23 mouse cellular contexts compared by ENCODE assay signal in genomic region chr4:107991879-107992278, GRCm38 (mm10). TPM values are rescaled to one million over a fixed set of nuclear protein-coding genes. Genes with fewer than 3 reads are reported as not detected.
DNase-seq lines count a peak whose midpoint lies in the region; ATAC-seq and TF ChIP-seq lines count a peak whose summit lies in the region.
"Had no signal": no experiment of that assay in that cellular context is flagged by ENCODE, and none has a peak within 500 bp of the region (broad histone marks: within the 10 kb centered on the region; RNA-seq: fewer than 3 reads in every experiment).

No protein-coding gene starts in this region.

- H3K9ac ChIP-seq in intestine, embryonic 14.5 days (ENCODE audit: low read length) = no peak overlapping the region
- no peak overlapping the region for H3K9ac ChIP-seq in intestine, postnatal 0 days (ENCODE audit: low read depth, low read length)
- H3K9ac ChIP-seq in stomach, embryonic 14.5 days (replicated peaks; ENCODE audit: low read depth, low read length) = no peak overlapping the region
- H3K9ac ChIP-seq: embryonic facial prominence, embryonic 13.5 days; heart, embryonic 12.5 days; hindbrain, embryonic 15.5 days; limb, embryonic 13.5 days; liver, embryonic 14.5 days had no signal

- 0 out of 2 replicates have a peak, but pooled peaks have one; percentile 40 for ATAC-seq in intestine, embryonic 14.5 days (replicated peaks; ENCODE audit: low FRiP score, low TSS enrichment, low read depth)
- ATAC-seq in intestine, postnatal 0 days = no peak
- ATAC-seq in stomach, embryonic 14.5 days (ENCODE audit: insufficient number of reproducible peaks, insufficient read depth, low FRiP score, low read depth) = peak; percentile 38; the same call in 1 of the 2 replicates

- WGBS in intestine, embryonic 14.5 days = 18% methylated on average over 6 of the region's 6 CpGs
- 30% methylated on average over 6 of the region's 6 CpGs for WGBS in intestine, postnatal 0 days
- 13% methylated on average over 6 of the region's 6 CpGs for WGBS in stomach, embryonic 14.5 days

- no peak overlapping the region for H3K4me2 ChIP-seq in intestine, embryonic 14.5 days (ENCODE audit: low read length)
- H3K4me2 ChIP-seq in intestine, postnatal 0 days (replicated peaks; ENCODE audit: low read depth) = no peak overlapping the region
- H3K4me2 ChIP-seq in stomach, embryonic 14.5 days (replicated peaks; ENCODE audit: low read depth, low read length) = no peak overlapping the region
- H3K4me2 ChIP-seq: embryonic facial prominence, embryonic 13.5 days; heart, embryonic 12.5 days; hindbrain, embryonic 15.5 days; limb, embryonic 13.5 days had no signal

- H3K4me1 ChIP-seq in intestine, embryonic 14.5 days (replicated peaks; ENCODE audit: control insufficient read depth, insufficient read depth, low read length) = peaks cover 9% of the 10 kb centered on the region; the same call in 1 of the 2 replicates
- H3K4me1 ChIP-seq in intestine, postnatal 0 days (replicated peaks; ENCODE audit: control insufficient read depth, insufficient read depth, low read length) = no peaks in the 10 kb centered on the region
- H3K4me1 ChIP-seq in stomach, embryonic 14.5 days (ENCODE audit: control insufficient read depth, insufficient read depth, low read length) = peaks cover 3% of the 10 kb centered on the region; the same call in 1 of the 2 replicates
- H3K4me1 ChIP-seq: hindbrain, embryonic 15.5 days had no signal

- H3K27ac ChIP-seq in intestine, embryonic 14.5 days (ENCODE audit: low read depth) = no peak overlapping the region
- no peak overlapping the region for H3K27ac ChIP-seq in intestine, postnatal 0 days (ENCODE audit: low read depth, low read length)
- no peak overlapping the region for H3K27ac ChIP-seq in stomach, embryonic 14.5 days (ENCODE audit: low read length)
- H3K27ac ChIP-seq: embryonic facial prominence, embryonic 13.5 days; hindbrain, embryonic 15.5 days; limb, embryonic 13.5 days; liver, embryonic 14.5 days had no signal

- no peak for TF ChIP-seq CTCF in intestine, postnatal 0 days (IDR thresholded peaks at IDR 0.05; ENCODE audit: low read depth)

- no peaks in the 10 kb centered on the region for H3K27me3 ChIP-seq in intestine, embryonic 14.5 days (replicated peaks; ENCODE audit: control insufficient read depth, insufficient read depth, low read length)
- no peaks in the 10 kb centered on the region for H3K27me3 ChIP-seq in intestine, postnatal 0 days (replicated peaks; ENCODE audit: control insufficient read depth, insufficient read depth, low read length)
- no peaks in the 10 kb centered on the region for H3K27me3 ChIP-seq in stomach, embryonic 14.5 days (ENCODE audit: control insufficient read depth, insufficient read depth, low read length)
- H3K27me3 ChIP-seq: hindbrain, embryonic 15.5 days; limb, embryonic 13.5 days had no signal

- no peak for DNase-seq in intestine, embryonic 14.5 days (ENCODE audit: low spot score)
- DNase-seq in lung, postnatal 10 days = peak; percentile 22
- DNase-seq in lung, adult 18-20 months = no peak
- peak; percentile 49 for DNase-seq in adipocyte (ENCODE audit: low spot score)
- DNase-seq in natural killer cell, adult 2 months (ENCODE audit: low spot score in 2 of 2) = no peak
- no peak for DNase-seq in thymus, postnatal 14 days
- DNase-seq: adrenal gland, adult 8-10 months; B cell, adult 2 months; cerebellum, postnatal 10 days; heart, adult 11 months; heart, postnatal 36 days; kidney, adult 2 months; kidney, postnatal 10 days; layer of hippocampus, postnatal 36 days; thymus, postnatal 36 days had no signal

- H3K36me3 ChIP-seq in intestine, embryonic 14.5 days (ENCODE audit: control insufficient read depth, insufficient read depth, low read length) = no peaks in the 10 kb centered on the region
- H3K36me3 ChIP-seq in intestine, postnatal 0 days (ENCODE audit: control insufficient read depth, insufficient read depth) = no peaks in the 10 kb centered on the region
- no peaks in the 10 kb centered on the region for H3K36me3 ChIP-seq in stomach, embryonic 14.5 days (ENCODE audit: control insufficient read depth, insufficient read depth, low read length)
- H3K36me3 ChIP-seq: embryonic facial prominence, embryonic 13.5 days; heart, embryonic 12.5 days; hindbrain, embryonic 15.5 days; limb, embryonic 13.5 days had no signal

- H3K9me3 ChIP-seq in intestine, embryonic 14.5 days (ENCODE audit: control insufficient read depth, low read length) = no peaks in the 10 kb centered on the region
- no peaks in the 10 kb centered on the region for H3K9me3 ChIP-seq in intestine, postnatal 0 days (ENCODE audit: control insufficient read depth)
- H3K9me3 ChIP-seq in stomach, embryonic 14.5 days (ENCODE audit: control insufficient read depth, low read depth, low read length) = no peaks in the 10 kb centered on the region
- H3K9me3 ChIP-seq: embryonic facial prominence, embryonic 13.5 days; hindbrain, embryonic 15.5 days; limb, embryonic 13.5 days had no signal

- no peak overlapping the region for H3K4me3 ChIP-seq in intestine, embryonic 14.5 days (ENCODE audit: low read depth, low read length)
- no peak overlapping the region for H3K4me3 ChIP-seq in intestine, postnatal 0 days (ENCODE audit: low read depth, low read length)
- H3K4me3 ChIP-seq in stomach, embryonic 14.5 days (ENCODE audit: low read depth, low read length) = no peak overlapping the region
- H3K4me3 ChIP-seq: embryonic facial prominence, embryonic 13.5 days; heart, embryonic 12.5 days; hindbrain, embryonic 15.5 days; limb, embryonic 13.5 days had no signal

RNA-seq across cellular contexts. Expression of gene Slc1a7, which starts 23.7 kb away (rescaled TPM):
- polyA plus RNA-seq in intestine, embryonic 14.5 days (2014; fragmentation: Nextera tagmentation; extraction: Ambion mirVana) = 0.16 and 0.30 TPM in 2 replicates
- 0.10 and 0.14 TPM in 2 replicates for polyA plus RNA-seq in intestine, postnatal 0 days (2015; fragmentation: Nextera tagmentation; extraction: Ambion mirVana)
- 0.41 TPM in 1 of 2 replicates, not detected in the other for polyA plus RNA-seq in stomach, embryonic 14.5 days (2014; fragmentation: Nextera tagmentation; extraction: Ambion mirVana)
- polyA plus RNA-seq: embryonic facial prominence, embryonic 13.5 days; heart, embryonic 12.5 days; limb, embryonic 13.5 days; neural tube, embryonic 14.5 days had no signal

Comparison
In these comparisons a context has a peak if more than half of its experiments do, and no peak if none do; other contexts are left out.
1. DNase-seq: peak in lung, postnatal 10 days (single experiment) and adipocyte (single experiment); none in intestine, embryonic 14.5 days (single experiment), lung, adult 18-20 months (0 of 2), natural killer cell, adult 2 months (0 of 2) and thymus, postnatal 14 days (single experiment).